Mouse (Mus musculus): ENCODE data around the gene Ldlrap1. TPM values are rescaled to one million over a fixed set of nuclear protein-coding genes. Genes with fewer than 3 reads are reported as not detected.

Ldlrap1 gene
- 10 to 100 TPM; 14.7 to 18.6 TPM for total RNA-seq (2023)

DNA sequence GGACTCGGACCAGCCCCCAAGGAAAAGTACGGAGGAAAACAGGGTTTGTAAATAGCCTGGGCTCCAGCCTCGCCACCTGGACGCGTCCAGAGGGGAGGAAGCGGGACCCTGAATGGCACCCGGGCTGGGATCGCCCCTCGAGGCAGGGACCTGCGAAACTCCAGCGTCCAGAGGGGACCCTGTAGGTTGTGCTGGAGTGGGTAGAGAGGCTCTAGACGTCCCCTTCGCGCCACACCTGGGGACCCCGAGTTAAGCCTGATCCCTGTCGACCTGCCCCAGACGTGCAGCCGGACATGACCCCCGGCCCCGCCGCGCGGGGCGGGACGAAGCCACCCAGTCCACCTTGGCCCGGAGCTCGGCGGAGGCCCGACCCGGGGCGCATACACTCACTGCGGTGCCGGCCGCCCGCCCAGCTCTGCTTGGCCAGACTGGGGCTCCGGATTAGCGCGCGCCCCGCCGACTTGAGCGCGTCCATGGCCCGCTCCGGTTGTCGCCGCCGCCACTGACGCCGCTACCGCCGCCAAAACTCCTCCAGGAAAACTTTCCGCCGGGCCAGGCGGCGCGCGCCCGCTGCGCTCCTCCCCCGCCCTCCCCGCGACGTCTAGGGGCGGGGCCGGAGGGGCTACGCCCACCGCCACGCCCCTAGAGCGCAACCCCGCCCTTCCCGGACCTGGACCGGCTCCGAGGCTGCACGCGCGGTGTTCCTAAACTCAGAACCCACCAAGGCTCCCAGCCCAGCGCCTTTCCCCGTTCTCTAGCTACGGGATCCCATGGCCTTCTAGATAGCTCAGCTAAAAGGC, at the start of gene Ldlrap1:
Gene Ldlrap1 (minus strand): TSS at position 599 of the 800 bp plus-strand sequence.

DNA sequence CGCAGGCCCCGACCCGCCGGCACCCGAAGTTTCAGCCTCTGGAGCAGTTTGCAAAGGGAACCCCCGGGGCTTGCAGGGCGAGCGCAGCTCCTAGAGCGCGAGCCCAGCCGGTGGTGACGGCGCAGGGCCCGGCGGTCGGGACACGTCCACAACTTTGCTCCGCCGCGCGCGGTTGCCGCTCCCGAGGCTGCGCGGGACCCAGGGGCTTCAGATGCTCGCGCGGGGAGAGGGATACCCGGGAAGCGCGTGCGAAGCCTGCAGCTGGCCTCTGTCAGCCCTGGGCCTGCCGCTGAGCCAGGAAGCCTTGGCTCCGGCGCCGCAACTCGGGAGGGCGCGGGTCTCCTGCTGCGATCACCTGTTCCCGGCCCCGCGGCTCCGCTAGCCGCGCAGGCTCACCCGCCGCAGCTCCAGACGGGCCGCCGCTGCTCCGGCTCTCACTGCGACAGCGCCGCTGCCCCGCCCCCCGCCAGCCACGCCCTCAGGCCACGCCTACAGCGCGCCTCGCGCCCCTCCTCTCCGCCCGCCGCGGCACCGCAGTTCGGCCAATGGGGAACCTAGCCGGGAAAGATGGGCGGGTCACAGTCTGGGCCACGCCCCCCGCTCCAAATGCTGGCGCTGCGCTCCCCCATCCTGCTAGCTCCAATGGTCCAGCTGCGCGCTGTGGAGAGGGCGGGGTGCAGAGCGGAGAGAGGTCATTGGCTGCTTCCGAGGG, 63.8 kb downstream of the Ldlrap1 start, which contains the start of gene Man1c1:
Gene Man1c1 (minus strand): TSS at position 456 of the 712 bp plus-strand sequence.

Other genes starting within 250 kb of the Ldlrap1 start
- gene Mtfr1l, start 232.6 kb downstream of the Ldlrap1 start, total RNA-seq (2023), result 10 to 100 TPM; 45.0 to 46.9 TPM
- under 1 TPM; 0.77 to 0.90 TPM for gene Selenon, start 215.9 kb downstream of the Ldlrap1 start, total RNA-seq (2023)
- 1 to 10 TPM; 6.5 to 6.7 TPM for gene Man1c1, start 63.7 kb downstream of the Ldlrap1 start, total RNA-seq (2023)
- 10 to 100 TPM; 52.8 to 53.8 TPM for gene Maco1, start 85.3 kb upstream of the Ldlrap1 start, total RNA-seq (2023)
- gene Rhd, start 96.5 kb upstream of the Ldlrap1 start, total RNA-seq (2023), result not detected
- 100 to 1,000 TPM; 123 to 131 TPM for gene Tmem50a, start 147.0 kb upstream of the Ldlrap1 start, total RNA-seq (2023)
- 100 to 1,000 TPM; 358 to 368 TPM for gene Rsrp1, start 155.6 kb upstream of the Ldlrap1 start, total RNA-seq (2023)
- gene Syf2, start 162.9 kb upstream of the Ldlrap1 start, total RNA-seq (2023), result 100 to 1,000 TPM; 189 to 203 TPM